Mouse (Mus musculus) neural tube, embryonic 11.5 days (tissue): ENCODE measurements around the gene 4930512M02Rik. TPM values are rescaled to one million over a fixed set of nuclear protein-coding genes. Genes with fewer than 3 reads are reported as not detected.
A peak's percentile ranks its signal among the peaks of the same experiment; 100 is the strongest.

ENCODE experiments used
- ATAC-seq: fragments of 200-750 bp; cut with Nextera tagmentation; 2 replicates; pipeline ENCODE4 v1.8.0; 2017; ENCODE audit warnings: moderate number of reproducible peaks, mild to moderate bottlenecking, moderate TSS enrichment, moderate library complexity; ENCODE audit not compliant: insufficient read depth, low FRiP score, low TSS enrichment
- DNase-seq: peaks from one replicate; pipeline ENCODE4 v3.0.0-alpha.2; 2015; ENCODE audit warnings: low spot score
- H3K27ac ChIP-seq: fragments of 300-500 bp; sonication (generic); 2 replicates; pipeline ENCODE4 v1.5.1; 2014; ENCODE audit warnings: low read depth, mild to moderate bottlenecking, low read length
- H3K27me3 ChIP-seq: fragments of 300-500 bp; sonication (generic); 2 replicates; pipeline ENCODE4 v1.6.1; 2014; ENCODE audit warnings: mild to moderate bottlenecking, low read length, mixed read lengths; ENCODE audit not compliant: control insufficient read depth, insufficient read depth
- H3K36me3 ChIP-seq: fragments of 300-500 bp; sonication (generic); 2 replicates; pipeline ENCODE4 v1.6.1; 2014; ENCODE audit warnings: mild to moderate bottlenecking, low read length, moderate library complexity, mixed read lengths; ENCODE audit not compliant: control insufficient read depth, insufficient read depth
- H3K4me1 ChIP-seq: fragments of 300-500 bp; sonication (generic); 2 replicates; pipeline ENCODE4 v1.6.1; 2014; ENCODE audit warnings: low read length, mixed read lengths; ENCODE audit not compliant: control insufficient read depth, insufficient read depth
- H3K4me2 ChIP-seq: fragments of 300-500 bp; sonication (generic); 2 replicates; pipeline ENCODE4 v1.6.1; 2014; ENCODE audit warnings: low read depth, mild to moderate bottlenecking, moderate library complexity
- H3K4me3 ChIP-seq: fragments of 300-500 bp; sonication (generic); 2 replicates; pipeline ENCODE4 v1.5.1; 2014; ENCODE audit warnings: low read depth, low read length
- H3K9ac ChIP-seq: fragments of 300-500 bp; sonication (generic); 2 replicates; pipeline ENCODE4 v1.6.1; 2014; ENCODE audit warnings: mild to moderate bottlenecking, low read length
- H3K9me3 ChIP-seq: fragments of 300-500 bp; sonication (generic); 2 replicates; pipeline ENCODE4 v1.6.1; 2016; ENCODE audit warnings: low read length; ENCODE audit not compliant: control insufficient read depth
- WGBS: fragments of 180-500 bp; shearing (Covaris S2); extraction: QIAGEN DNeasy Blood & Tissue Kit; methylation state at CpG from one replicate; pipeline ENCODE4 v1.1.7; 2014; 5-methylcytosine and 5-hydroxymethylcytosine counted together
- polyA plus RNA-seq: library from polyadenylated mRNA; unstranded; fragments of >200 nt; fragmentation: Nextera tagmentation; extraction: Ambion mirVana; gene quantifications from 2 replicates; pipeline ENCODE4 v1.2.1, GENCODE M21; 2014

4930512M02Rik gene
- polyA plus RNA-seq, 1 experiment from 2014 or later: not detected

DNA sequence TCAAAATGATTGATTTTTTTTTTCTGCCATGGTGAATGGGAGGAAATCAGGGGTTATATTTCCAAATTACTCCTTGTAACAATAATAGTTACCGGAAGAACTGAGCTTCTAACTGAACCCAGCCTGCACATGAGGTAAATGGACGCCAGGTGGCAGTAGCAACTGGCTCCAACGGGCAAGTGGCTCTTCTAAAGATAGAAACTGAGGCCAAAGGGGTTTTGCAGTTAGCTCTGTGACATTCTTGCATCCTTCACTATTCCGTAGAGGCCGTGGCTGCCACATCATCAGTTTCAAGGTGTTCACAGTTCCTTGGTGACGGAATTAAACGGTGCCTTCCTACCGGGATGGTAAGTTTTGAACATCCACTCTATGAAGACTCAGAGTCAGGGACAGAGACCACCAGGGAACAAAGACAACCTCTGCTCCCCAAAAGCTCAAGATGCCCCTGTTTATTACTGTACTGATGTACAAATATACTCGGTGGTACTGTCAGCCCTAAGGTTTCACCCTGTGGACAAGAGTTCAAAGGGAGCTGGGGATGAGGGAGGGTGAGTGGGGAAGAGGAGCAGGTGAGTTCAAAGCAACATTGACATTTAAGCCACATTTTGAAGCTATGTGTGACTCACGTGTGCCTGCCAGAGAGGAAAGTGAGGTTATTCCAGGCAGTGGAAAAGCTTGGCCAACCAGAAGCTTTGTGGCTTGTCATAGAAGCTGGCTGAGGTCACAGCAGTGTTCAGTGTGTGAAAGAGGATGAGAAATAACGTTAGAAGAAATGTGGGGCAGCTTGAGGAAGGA, 70.3 kb downstream of the 4930512M02Rik start:
- DNase-seq (peak; percentile 61), ATAC-seq (0 out of 2 replicates have a peak, but pooled peaks have one; percentile 18)
- Histone ChIP-seq H3K27me3 (no peaks in the 10 kb centered on the region), H3K4me3 (no peak overlapping the region), H3K4me2 (no peak overlapping the region), H3K36me3 (no peaks in the 10 kb centered on the region), H3K9me3 (no peaks in the 10 kb centered on the region), H3K4me1 (no peaks in the 10 kb centered on the region), H3K27ac (no peak overlapping the region), H3K9ac (no peak overlapping the region)
- WGBS: 47% methylated on average over 11 of the region's 11 CpGs

- WGBS: 78% methylated on average over 1 of the region's 1 CpGs
- no peak overlapping the region for H3K4me3 ChIP-seq
- no peaks in the 10 kb centered on the region for H3K9me3 ChIP-seq
- H3K36me3 ChIP-seq: no peaks in the 10 kb centered on the region
- no peaks in the 10 kb centered on the region for H3K27me3 ChIP-seq
- no peak for DNase-seq
- H3K9ac ChIP-seq: no peak overlapping the region
- H3K4me1 ChIP-seq: no peaks in the 10 kb centered on the region
- no peak overlapping the region for H3K27ac ChIP-seq
- ATAC-seq: no peak
- H3K4me2 ChIP-seq: no peak overlapping the region
Measured at GRCm38 (mm10) chr11:11556186-11556585, 71.4 kb downstream of the 4930512M02Rik start.

- ATAC-seq (no peak), DNase-seq (no peak)
- H3K4me2 ChIP-seq: no peak overlapping the region
- no peaks in the 10 kb centered on the region for H3K27me3 ChIP-seq
- no peaks in the 10 kb centered on the region for H3K36me3 ChIP-seq
- H3K4me1 ChIP-seq: no peaks in the 10 kb centered on the region
- no peaks in the 10 kb centered on the region for H3K9me3 ChIP-seq
- WGBS: 76% methylated on average over 8 of the region's 8 CpGs
- no peak overlapping the region for H3K9ac ChIP-seq
- H3K27ac ChIP-seq: no peak overlapping the region
- H3K4me3 ChIP-seq: no peak overlapping the region
Measured at GRCm38 (mm10) chr11:11555563-11555962, 72.1 kb downstream of the 4930512M02Rik start.

DNA sequence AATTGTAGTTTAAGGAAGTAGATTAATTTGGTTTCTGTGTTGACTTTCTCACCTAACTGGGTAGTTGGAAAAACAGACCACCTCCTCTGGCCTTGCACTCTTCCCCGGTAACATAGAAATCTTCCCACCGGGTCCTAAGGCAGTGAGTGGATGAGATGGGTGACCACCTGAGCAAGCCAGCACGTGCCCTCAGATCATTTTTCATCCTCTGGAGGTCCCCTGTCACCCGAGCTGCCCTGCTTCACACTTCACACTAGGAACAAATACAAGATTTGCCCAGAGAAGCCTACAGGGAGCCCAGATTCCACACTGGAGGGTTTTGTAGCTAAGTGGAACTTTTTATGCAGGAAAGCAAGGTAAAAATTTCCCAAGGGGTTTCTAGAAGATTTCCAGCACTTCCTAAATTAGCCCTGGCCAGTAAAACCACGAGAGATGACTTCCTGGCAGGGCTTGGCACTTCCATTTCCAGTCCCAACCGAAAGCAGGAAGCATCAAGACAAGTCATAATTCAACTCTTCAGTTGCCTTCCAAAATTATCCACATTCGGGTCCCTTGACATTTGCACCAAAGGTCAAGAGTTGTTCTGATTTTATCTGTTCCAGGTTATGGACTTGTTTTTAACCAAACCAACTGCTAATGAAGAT, 79.9 kb downstream of the 4930512M02Rik start:
- 61% methylated on average over 7 of the region's 7 CpGs for WGBS
- H3K4me3 ChIP-seq: no peak overlapping the region
- H3K9me3 ChIP-seq: no peaks in the 10 kb centered on the region
- H3K27ac ChIP-seq: no peak overlapping the region
- no peak overlapping the region for H3K4me2 ChIP-seq
- DNase-seq (no peak), ATAC-seq (no peak)
- H3K36me3 ChIP-seq: no peaks in the 10 kb centered on the region
- no peak overlapping the region for H3K9ac ChIP-seq
- H3K27me3 ChIP-seq: no peaks in the 10 kb centered on the region
- no peaks in the 10 kb centered on the region for H3K4me1 ChIP-seq

GRCm38 (mm10) chr11:11546903-11547511, 80.6 kb downstream of the 4930512M02Rik start:
- H3K27ac ChIP-seq: no peak overlapping the region
- H3K27me3 ChIP-seq: no peaks in the 10 kb centered on the region
- no peaks in the 10 kb centered on the region for H3K9me3 ChIP-seq
- DNase-seq (no peak), ATAC-seq (no peak)
- H3K4me2 ChIP-seq: no peak overlapping the region
- no peak overlapping the region for H3K4me3 ChIP-seq
- no peaks in the 10 kb centered on the region for H3K36me3 ChIP-seq
- no peaks in the 10 kb centered on the region for H3K4me1 ChIP-seq
- no peak overlapping the region for H3K9ac ChIP-seq
- WGBS: 89% methylated on average over 7 of the region's 7 CpGs

DNA sequence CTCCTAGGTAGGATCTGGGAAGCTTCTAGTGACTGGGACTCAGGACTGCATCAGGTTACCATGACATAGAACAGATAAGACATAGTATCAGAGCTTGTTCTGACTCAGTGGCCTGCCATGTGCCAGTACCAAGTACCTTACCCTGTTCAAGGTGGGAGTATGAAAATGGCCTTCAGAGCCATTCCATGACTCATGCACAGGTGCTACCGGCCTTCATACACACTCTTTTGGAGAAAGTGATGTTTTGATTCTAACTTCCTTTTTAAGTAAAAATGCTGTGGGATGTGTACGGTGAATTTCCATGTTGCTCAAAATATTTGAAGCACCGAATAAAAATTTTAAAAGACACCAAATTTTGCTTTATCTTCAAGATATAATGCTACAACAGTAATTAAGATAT, 81.7 kb downstream of the 4930512M02Rik start:
- no peak for ATAC-seq
- DNase-seq: no peak
- no peak overlapping the region for H3K4me3 ChIP-seq
- H3K27me3 ChIP-seq: no peaks in the 10 kb centered on the region
- no peak overlapping the region for H3K9ac ChIP-seq
- no peak overlapping the region for H3K4me2 ChIP-seq
- no peaks in the 10 kb centered on the region for H3K36me3 ChIP-seq
- H3K27ac ChIP-seq: no peak overlapping the region
- 93% methylated on average over 3 of the region's 3 CpGs for WGBS
- H3K9me3 ChIP-seq: no peaks in the 10 kb centered on the region
- H3K4me1 ChIP-seq: no peaks in the 10 kb centered on the region

Other genes starting within 250 kb of the 4930512M02Rik start
- 2.4 and 4.2 TPM in 2 replicates for gene Spata48, start 165.7 kb downstream of the 4930512M02Rik start, polyA plus RNA-seq
- 0.51 and 0.57 TPM in 2 replicates for gene Zpbp, start 165.4 kb downstream of the 4930512M02Rik start, polyA plus RNA-seq
- 3.2 and 3.6 TPM in 2 replicates for gene Ikzf1, start 57.2 kb upstream of the 4930512M02Rik start, polyA plus RNA-seq
- 71.6 and 76.6 TPM in 2 replicates for gene Fignl1, start 181.1 kb upstream of the 4930512M02Rik start, polyA plus RNA-seq